Mouse (Mus musculus): ENCODE results near the gene Fahd2a. TPM values are rescaled to one million over a fixed set of nuclear protein-coding genes. Genes with fewer than 3 reads are reported as not detected.

The Fahd2a gene
- polyA plus RNA-seq, 1 experiment from 2014 or later: 22.1 TPM

DNA sequence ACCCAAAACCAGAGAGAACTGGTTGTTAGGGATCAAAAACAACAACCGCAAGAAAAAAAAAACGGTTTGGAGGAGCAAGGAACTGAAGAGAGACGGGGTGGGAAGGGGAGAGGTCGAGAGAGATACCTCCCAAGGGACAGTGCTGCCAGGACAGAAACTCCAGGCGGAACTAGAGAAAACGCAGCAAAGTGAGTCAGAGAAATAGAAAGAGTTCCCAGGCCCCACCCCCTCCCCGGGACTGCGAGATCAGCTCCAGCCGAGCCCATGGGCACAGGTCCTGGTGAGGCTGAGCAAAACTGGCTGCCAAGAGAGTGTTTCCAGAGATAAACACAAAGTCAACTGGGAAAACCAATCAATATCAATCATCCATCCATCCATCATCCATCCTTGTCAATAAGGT, 17.0 kb upstream of the Fahd2a start:
- H3K9ac ChIP-seq: no peak overlapping the region
- no peak overlapping the region for H3K27ac ChIP-seq
- no peaks in the 10 kb centered on the region for H3K36me3 ChIP-seq
- whole genome bisulfite sequencing: 43% methylated on average over 9 of the region's 9 CpGs
- no peak overlapping the region for H3K4me3 ChIP-seq
- no peaks in the 10 kb centered on the region for H3K27me3 ChIP-seq
- no peak for ATAC-seq (ENCODE audit: insufficient number of reproducible peaks, low FRiP score, low TSS enrichment, low read depth)
- no peaks in the 10 kb centered on the region for H3K9me3 ChIP-seq
- no peaks in the 10 kb centered on the region for H3K4me1 ChIP-seq
- no peak overlapping the region for H3K4me2 ChIP-seq

DNA sequence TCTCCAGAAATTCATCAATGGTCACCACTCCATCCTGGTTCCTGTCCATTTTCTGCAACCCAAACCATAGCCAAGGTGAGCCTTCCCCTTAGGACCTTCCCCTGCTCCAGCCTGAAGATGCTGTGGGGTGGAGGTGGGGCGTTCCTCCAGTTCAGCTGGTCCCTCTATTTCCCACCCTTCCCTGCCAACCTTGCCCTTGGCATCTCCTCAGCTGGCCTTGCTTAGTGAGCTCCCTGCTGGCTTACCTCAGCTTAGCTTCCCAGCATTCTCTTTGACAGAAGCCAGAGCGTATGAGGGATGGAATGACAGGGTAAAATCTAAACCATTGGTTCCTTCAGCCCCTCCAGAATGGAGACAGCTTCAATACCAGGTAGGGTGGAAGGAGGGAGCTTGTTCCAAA, 15.0 kb upstream of the Fahd2a start:
- Histone ChIP-seq H3K9ac (no peak overlapping the region), H3K4me2 (no peak overlapping the region), H3K27me3 (no peaks in the 10 kb centered on the region), H3K36me3 (no peaks in the 10 kb centered on the region), H3K4me1 (no peaks in the 10 kb centered on the region), H3K4me3 (no peak overlapping the region), H3K9me3 (no peaks in the 10 kb centered on the region), H3K27ac (no peak overlapping the region)
- WGBS: 81% methylated on average over 2 of the region's 2 CpGs
- no peak for ATAC-seq (ENCODE audit: insufficient number of reproducible peaks, low FRiP score, low TSS enrichment, low read depth)

GRCm38 (mm10) chr2:127453764-127454163, 9.4 kb upstream of the Fahd2a start:
- ATAC-seq (ENCODE audit: insufficient number of reproducible peaks, low FRiP score, low TSS enrichment, low read depth): no peak
- peaks cover 10% of the 10 kb centered on the region for H3K27me3 ChIP-seq
- H3K9ac ChIP-seq: no peak overlapping the region
- 3% methylated on average over 5 of the region's 5 CpGs for WGBS
- H3K9me3 ChIP-seq: no peaks in the 10 kb centered on the region
- H3K36me3 ChIP-seq: no peaks in the 10 kb centered on the region
- H3K4me3 ChIP-seq: no peak overlapping the region
- H3K4me1 ChIP-seq: no peaks in the 10 kb centered on the region
- no peak overlapping the region for H3K27ac ChIP-seq
- no peak overlapping the region for H3K4me2 ChIP-seq

DNA sequence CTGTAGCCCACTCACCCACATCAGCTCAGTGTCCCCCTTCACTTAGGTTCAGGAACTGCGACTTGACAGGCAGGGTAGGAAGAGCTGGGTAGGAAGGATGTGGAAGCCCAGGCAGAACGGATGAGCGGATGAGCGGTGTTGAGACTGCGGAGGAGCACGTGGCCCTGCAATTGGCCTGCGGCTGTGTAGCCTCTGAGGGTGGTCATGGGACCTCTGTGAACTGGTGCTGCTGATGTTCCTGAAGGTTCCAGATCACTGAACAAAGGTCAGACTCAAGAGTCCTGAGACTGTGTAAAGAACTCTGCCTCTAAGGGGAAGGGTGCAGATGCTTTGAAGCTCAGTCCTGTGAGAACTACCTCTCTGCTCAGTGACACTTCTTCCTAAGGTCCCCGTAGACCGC, 8.8 kb upstream of the Fahd2a start:
- Histone ChIP-seq H3K9me3 (no peaks in the 10 kb centered on the region), H3K4me1 (no peaks in the 10 kb centered on the region), H3K36me3 (no peaks in the 10 kb centered on the region), H3K4me2 (no peak overlapping the region), H3K27ac (no peak overlapping the region), H3K27me3 (peaks cover 10% of the 10 kb centered on the region), H3K4me3 (no peak overlapping the region), H3K9ac (no peak overlapping the region)
- WGBS: 82% methylated on average over 9 of the region's 9 CpGs
- no peak for ATAC-seq (ENCODE audit: insufficient number of reproducible peaks, low FRiP score, low TSS enrichment, low read depth)

- no peak overlapping the region for H3K4me2 ChIP-seq
- H3K27me3 ChIP-seq: peaks cover 10% of the 10 kb centered on the region
- H3K9ac ChIP-seq: no peak overlapping the region
- no peaks in the 10 kb centered on the region for H3K36me3 ChIP-seq
- WGBS: 23% methylated on average over 6 of the region's 6 CpGs
- no peak overlapping the region for H3K27ac ChIP-seq
- H3K4me1 ChIP-seq: no peaks in the 10 kb centered on the region
- ATAC-seq (ENCODE audit: insufficient number of reproducible peaks, low FRiP score, low TSS enrichment, low read depth): no peak
- H3K4me3 ChIP-seq: no peak overlapping the region
- no peaks in the 10 kb centered on the region for H3K9me3 ChIP-seq
These were observed 7.4 kb upstream of the Fahd2a start for GRCm38 (mm10) chr2:127451748-127452147.

DNA sequence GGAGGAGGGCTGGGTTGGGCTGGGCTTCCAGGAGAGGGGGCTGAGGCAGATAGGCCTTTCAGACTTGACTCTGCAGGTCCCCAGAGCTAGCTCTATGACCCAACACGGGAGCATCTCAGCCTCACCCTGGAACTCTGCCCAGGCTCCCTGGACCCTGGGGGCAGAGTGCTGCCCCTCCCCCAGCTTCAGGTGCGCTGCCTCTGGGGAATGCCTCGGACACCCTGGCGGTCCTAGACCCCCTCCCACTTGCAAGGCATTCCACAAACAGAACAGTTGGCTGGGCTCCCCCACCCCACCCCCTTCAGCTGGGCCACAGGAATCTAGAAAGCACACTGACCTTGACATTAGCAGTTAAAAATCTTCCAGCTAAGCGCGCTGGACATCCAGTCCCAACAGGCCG, 5.3 kb upstream of the Fahd2a start:
- Histone ChIP-seq H3K27me3 (peaks cover 10% of the 10 kb centered on the region), H3K4me1 (peaks cover 3% of the 10 kb centered on the region), H3K9ac (no peak overlapping the region), H3K9me3 (no peaks in the 10 kb centered on the region), H3K36me3 (no peaks in the 10 kb centered on the region), H3K4me3 (no peak overlapping the region), H3K4me2 (no peak overlapping the region), H3K27ac (no peak overlapping the region)
- no peak for ATAC-seq (ENCODE audit: insufficient number of reproducible peaks, low FRiP score, low TSS enrichment, low read depth)
- WGBS: 24% methylated on average over 7 of the region's 7 CpGs

DNA sequence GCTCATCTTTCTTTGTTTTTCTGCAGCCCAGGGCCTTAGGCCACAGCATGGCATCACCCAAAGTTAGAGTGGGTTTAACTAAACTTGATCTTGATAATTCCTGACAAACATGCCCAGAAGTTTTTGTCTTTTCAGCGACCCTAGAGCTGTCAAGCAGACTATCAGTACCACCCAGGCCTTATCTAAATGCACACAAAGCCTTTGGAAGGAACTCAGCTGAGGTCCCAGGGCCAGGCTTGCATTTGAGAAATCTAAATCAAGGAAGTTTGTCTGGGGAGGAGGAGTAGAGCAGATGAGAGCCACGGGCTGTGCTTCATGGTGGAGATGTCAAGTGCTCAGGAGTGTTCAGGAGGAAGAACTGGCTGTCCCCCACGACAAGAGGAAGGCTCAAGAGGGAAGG, 2.5 kb upstream of the Fahd2a start:
- no peak for ATAC-seq (ENCODE audit: insufficient number of reproducible peaks, low FRiP score, low TSS enrichment, low read depth)
- Histone ChIP-seq H3K4me2 (no peak overlapping the region), H3K4me1 (peaks cover 19% of the 10 kb centered on the region), H3K9me3 (no peaks in the 10 kb centered on the region), H3K27ac (no peak overlapping the region), H3K9ac (no peak overlapping the region), H3K4me3 (no peak overlapping the region), H3K36me3 (no peaks in the 10 kb centered on the region), H3K27me3 (peaks cover 3% of the 10 kb centered on the region; the same call in 1 of the 2 replicates)
- 52% methylated on average over 3 of the region's 3 CpGs for WGBS

DNA sequence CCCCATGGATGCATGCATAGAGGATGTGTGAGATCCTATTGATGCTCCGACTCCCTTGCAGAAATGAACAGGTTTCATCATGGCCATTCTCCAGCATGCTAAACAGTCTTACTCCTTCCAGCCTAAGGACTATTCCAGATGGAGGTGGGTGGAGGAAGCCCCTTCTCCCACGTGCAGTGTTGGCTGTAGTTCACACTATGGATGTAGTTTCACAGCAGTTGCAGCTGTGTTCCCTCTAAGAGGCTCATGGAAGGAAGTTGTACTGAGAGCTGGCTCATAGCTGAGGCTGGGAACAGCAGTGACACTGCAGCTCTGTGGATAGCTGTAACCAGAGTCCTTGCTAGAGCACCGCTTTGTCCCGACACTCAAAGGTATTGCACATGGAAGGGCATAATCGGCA, 6.7 kb downstream of the Fahd2a start:
- H3K4me1 ChIP-seq: peaks cover 2% of the 10 kb centered on the region; the same call in 1 of the 2 replicates
- no peak overlapping the region for H3K27ac ChIP-seq
- no peak for ATAC-seq (ENCODE audit: insufficient number of reproducible peaks, low FRiP score, low TSS enrichment, low read depth)
- no peak overlapping the region for H3K9ac ChIP-seq
- 92% methylated on average over 5 of the region's 5 CpGs for WGBS
- no peaks in the 10 kb centered on the region for H3K27me3 ChIP-seq
- no peak overlapping the region for H3K4me2 ChIP-seq
- H3K9me3 ChIP-seq: no peaks in the 10 kb centered on the region
- no peak overlapping the region for H3K4me3 ChIP-seq
- H3K36me3 ChIP-seq: peaks cover 22% of the 10 kb centered on the region

GRCm38 (mm10) chr2:127435554-127435953, 8.8 kb downstream of the Fahd2a start:
- WGBS: 88% methylated on average over 2 of the region's 2 CpGs
- H3K4me2 ChIP-seq: no peak overlapping the region
- no peak overlapping the region for H3K4me3 ChIP-seq
- no peaks in the 10 kb centered on the region for H3K4me1 ChIP-seq
- H3K9me3 ChIP-seq: no peaks in the 10 kb centered on the region
- H3K27ac ChIP-seq: no peak overlapping the region
- peaks cover 22% of the 10 kb centered on the region for H3K36me3 ChIP-seq
- no peaks in the 10 kb centered on the region for H3K27me3 ChIP-seq
- no peak for ATAC-seq (ENCODE audit: insufficient number of reproducible peaks, low FRiP score, low TSS enrichment, low read depth)
- H3K9ac ChIP-seq: no peak overlapping the region

GRCm38 (mm10) chr2:127435135-127435534, 9.2 kb downstream of the Fahd2a start:
- Histone ChIP-seq H3K4me3 (no peak overlapping the region), H3K9ac (no peak overlapping the region), H3K4me2 (no peak overlapping the region), H3K27ac (no peak overlapping the region), H3K9me3 (no peaks in the 10 kb centered on the region), H3K36me3 (peaks cover 22% of the 10 kb centered on the region), H3K27me3 (no peaks in the 10 kb centered on the region), H3K4me1 (no peaks in the 10 kb centered on the region)
- WGBS: 33% methylated on average over 2 of the region's 2 CpGs
- no peak for ATAC-seq (ENCODE audit: insufficient number of reproducible peaks, low FRiP score, low TSS enrichment, low read depth)

- no peak overlapping the region for H3K27ac ChIP-seq
- H3K4me2 ChIP-seq: no peak overlapping the region
- 67% methylated on average over 9 of the region's 9 CpGs for WGBS
- H3K9me3 ChIP-seq: no peaks in the 10 kb centered on the region
- H3K4me1 ChIP-seq: no peaks in the 10 kb centered on the region
- H3K36me3 ChIP-seq: peaks cover 22% of the 10 kb centered on the region
- H3K9ac ChIP-seq: no peak overlapping the region
- no peaks in the 10 kb centered on the region for H3K27me3 ChIP-seq
- no peak overlapping the region for H3K4me3 ChIP-seq
- no peak for ATAC-seq (ENCODE audit: insufficient number of reproducible peaks, low FRiP score, low TSS enrichment, low read depth)
These were observed 10.7 kb downstream of the Fahd2a start for GRCm38 (mm10) chr2:127433487-127434295.

GRCm38 (mm10) chr2:127430238-127430637, 14.1 kb downstream of the Fahd2a start:
- Histone ChIP-seq H3K4me1 (no peaks in the 10 kb centered on the region), H3K27ac (no peak overlapping the region)
- 20% methylated on average over 3 of the region's 3 CpGs for WGBS

More at GRCm38 (mm10) chr2:127430238-127430637, 14.1 kb downstream of the Fahd2a start:
- Histone ChIP-seq H3K36me3 (peaks cover 6% of the 10 kb centered on the region; the same call in 1 of the 2 replicates), H3K9ac (no peak overlapping the region), H3K27me3 (no peaks in the 10 kb centered on the region), H3K9me3 (no peaks in the 10 kb centered on the region), H3K4me3 (no peak overlapping the region), H3K4me2 (no peak overlapping the region)
- ATAC-seq (ENCODE audit: insufficient number of reproducible peaks, low FRiP score, low TSS enrichment, low read depth): no peak

All from limb, embryonic 15.5 days (tissue).